Mouse (Mus musculus) thymus, postnatal 36 days (tissue): ENCODE data around the gene Gm43951.

Experiments used
- DNase-seq, 2 experiments: peaks; one replicate each; pipeline ENCODE4 v3.0.0; 2022; ENCODE audit warnings: mixed read lengths in 2 of 2

Gm43951 gene

GRCm38 (mm10) chr11:72206341-72207203, at the start of gene Gm43951:
Gene Gm43951 (minus strand): TSS chr11:72206840.
- DNase-seq: peak; percentile 21 to 40

- no peak for DNase-seq
These were observed 49.8 kb upstream of the Gm43951 start for GRCm38 (mm10) chr11:72256441-72256840.

- DNase-seq: no peak
These were observed 49.0 kb upstream of the Gm43951 start for GRCm38 (mm10) chr11:72255629-72256028.

GRCm38 (mm10) chr11:72245196-72245753, 38.6 kb upstream of the Gm43951 start:
- no peak for DNase-seq

GRCm38 (mm10) chr11:72240062-72240860, 33.6 kb upstream of the Gm43951 start:
- DNase-seq: no peak

- no peak for DNase-seq
These were observed 27.4 kb upstream of the Gm43951 start for GRCm38 (mm10) chr11:72234013-72234412.

- no peak for DNase-seq
These were observed 26.4 kb upstream of the Gm43951 start for GRCm38 (mm10) chr11:72232991-72233390.

GRCm38 (mm10) chr11:72232068-72232467, 25.4 kb upstream of the Gm43951 start:
- DNase-seq: no peak

- DNase-seq: no peak
These were observed 21.9 kb upstream of the Gm43951 start for GRCm38 (mm10) chr11:72228513-72228912.

- DNase-seq: no peak
These were observed 20.3 kb upstream of the Gm43951 start for GRCm38 (mm10) chr11:72226901-72227300.

- no peak for DNase-seq
These were observed 19.6 kb upstream of the Gm43951 start for GRCm38 (mm10) chr11:72226020-72226791.

- DNase-seq: peak; percentile 57 to 72
These were observed 18.2 kb upstream of the Gm43951 start for GRCm38 (mm10) chr11:72224865-72225264.

GRCm38 (mm10) chr11:72223414-72223813, 16.8 kb upstream of the Gm43951 start:
- no peak for DNase-seq

GRCm38 (mm10) chr11:72221278-72221677, 14.6 kb upstream of the Gm43951 start:
- DNase-seq: peak; percentile 67 to 71

- DNase-seq: no peak
These were observed 10.5 kb upstream of the Gm43951 start for GRCm38 (mm10) chr11:72217116-72217515.

GRCm38 (mm10) chr11:72215410-72215797, 8.8 kb upstream of the Gm43951 start, which contains the start of gene Med31:
Gene Med31 (minus strand): TSS chr11:72215592.
- DNase-seq: peak; percentile 71 to 80

GRCm38 (mm10) chr11:72214591-72215409, 8.2 kb upstream of the Gm43951 start:
- DNase-seq: peak; percentile 86 to 90

GRCm38 (mm10) chr11:72207834-72208377, 1.3 kb upstream of the Gm43951 start:
- DNase-seq: no peak

GRCm38 (mm10) chr11:72207204-72207833, 679 bp upstream of the Gm43951 start, which contains the start of the genes 4933427D14Rik and Txndc17:
Gene 4933427D14Rik (minus strand): TSS chr11:72207459.
Gene Txndc17 (plus strand): TSS chr11:72207547.
- DNase-seq: peak; percentile 91

GRCm38 (mm10) chr11:72205256-72205655, 1.4 kb downstream of the Gm43951 start:
- no peak for DNase-seq

- DNase-seq: no peak
These were observed 3.2 kb downstream of the Gm43951 start for GRCm38 (mm10) chr11:72203440-72203839.
